Mouse (Mus musculus): ENCODE measurements at regions not wholly inside any gene's neighbourhood (a gene's known extent, or its start where the extent isn't known, plus 50 kb on each side); places are given as distances from the start of the nearest gene placed in this dataset.

GRCm38 (mm10) chr13:119231556-119231955 lies 196.8 kb upstream of the Paip1 start:
- WGBS: 83% methylated on average over 11 of the region's 11 CpGs
- no peak for DNase-seq (ENCODE audit: low spot score)
- Histone ChIP-seq H3K36me3 (ENCODE audit: control insufficient read depth, insufficient read depth, low read length) (no peaks in the 10 kb centered on the region), H3K9me3 (ENCODE audit: control insufficient read depth, low read length) (no peaks in the 10 kb centered on the region), H3K27ac (replicated peaks; ENCODE audit: low read depth, low read length) (no peak overlapping the region), H3K4me3 (ENCODE audit: low read depth, low read length) (no peak overlapping the region), H3K27me3 (replicated peaks; ENCODE audit: control insufficient read depth, insufficient read depth, low read length) (no peaks in the 10 kb centered on the region), H3K4me1 (ENCODE audit: control insufficient read depth, insufficient read depth, low read length) (no peaks in the 10 kb centered on the region), H3K9ac (ENCODE audit: low read depth, low read length) (no peak overlapping the region), H3K4me2 (ENCODE audit: low read depth, low read length) (no peak overlapping the region)
- ATAC-seq (ENCODE audit: low read depth): no peak

- Histone ChIP-seq H3K4me1 (ENCODE audit: control insufficient read depth, insufficient read depth, low read length) (no peaks in the 10 kb centered on the region), H3K36me3 (ENCODE audit: control insufficient read depth, insufficient read depth, low read length) (no peaks in the 10 kb centered on the region), H3K9me3 (ENCODE audit: control insufficient read depth, low read length) (no peaks in the 10 kb centered on the region), H3K27ac (replicated peaks; ENCODE audit: low read depth, low read length) (no peak overlapping the region), H3K9ac (ENCODE audit: low read depth, low read length) (no peak overlapping the region), H3K4me3 (ENCODE audit: low read depth, low read length) (no peak overlapping the region), H3K27me3 (replicated peaks; ENCODE audit: control insufficient read depth, insufficient read depth, low read length) (no peaks in the 10 kb centered on the region), H3K4me2 (ENCODE audit: low read depth, low read length) (no peak overlapping the region)
- WGBS: 55% methylated on average over 8 of the region's 8 CpGs
- DNase-seq (ENCODE audit: low spot score) (no peak), ATAC-seq (ENCODE audit: low read depth) (no peak)
Observed at GRCm38 (mm10) chr13:119232100-119233029, 196.0 kb upstream of the Paip1 start.

GRCm38 (mm10) chr13:119233030-119233385 lies 195.4 kb upstream of the Paip1 start:
- no peak for ATAC-seq (ENCODE audit: low read depth)
- no peak for DNase-seq (ENCODE audit: low spot score)
- Histone ChIP-seq H3K36me3 (ENCODE audit: control insufficient read depth, insufficient read depth, low read length) (no peaks in the 10 kb centered on the region), H3K27ac (replicated peaks; ENCODE audit: low read depth, low read length) (no peak overlapping the region), H3K9ac (ENCODE audit: low read depth, low read length) (no peak overlapping the region), H3K9me3 (ENCODE audit: control insufficient read depth, low read length) (no peaks in the 10 kb centered on the region), H3K4me1 (ENCODE audit: control insufficient read depth, insufficient read depth, low read length) (no peaks in the 10 kb centered on the region), H3K27me3 (replicated peaks; ENCODE audit: control insufficient read depth, insufficient read depth, low read length) (no peaks in the 10 kb centered on the region), H3K4me3 (ENCODE audit: low read depth, low read length) (no peak overlapping the region), H3K4me2 (ENCODE audit: low read depth, low read length) (no peak overlapping the region)
- WGBS: 87% methylated on average over 4 of the region's 4 CpGs

- no peaks in the 10 kb centered on the region for H3K4me1 ChIP-seq (ENCODE audit: control insufficient read depth, insufficient read depth, low read length)
- no peaks in the 10 kb centered on the region for H3K36me3 ChIP-seq (ENCODE audit: control insufficient read depth, insufficient read depth, low read length)
- no peak overlapping the region for H3K4me2 ChIP-seq (ENCODE audit: low read depth, low read length)
- no peak overlapping the region for H3K4me3 ChIP-seq (ENCODE audit: low read depth, low read length)
- H3K9me3 ChIP-seq (ENCODE audit: control insufficient read depth, low read length): no peaks in the 10 kb centered on the region
- H3K27me3 ChIP-seq (replicated peaks; ENCODE audit: control insufficient read depth, insufficient read depth, low read length): no peaks in the 10 kb centered on the region
- H3K27ac ChIP-seq (replicated peaks; ENCODE audit: low read depth, low read length): no peak overlapping the region
- ATAC-seq (ENCODE audit: low read depth) (no peak), DNase-seq (ENCODE audit: low spot score) (no peak)
- H3K9ac ChIP-seq (ENCODE audit: low read depth, low read length): no peak overlapping the region
- 72% methylated on average over 3 of the region's 3 CpGs for WGBS
Observed at GRCm38 (mm10) chr13:119233869-119234268, 194.5 kb upstream of the Paip1 start.

- ATAC-seq (ENCODE audit: low read depth) (no peak), DNase-seq (ENCODE audit: low spot score) (no peak)
- 58% methylated on average over 3 of the region's 3 CpGs for WGBS
- no peak overlapping the region for H3K4me2 ChIP-seq (ENCODE audit: low read depth, low read length)
- H3K9ac ChIP-seq (ENCODE audit: low read depth, low read length): no peak overlapping the region
- no peak overlapping the region for H3K4me3 ChIP-seq (ENCODE audit: low read depth, low read length)
- H3K4me1 ChIP-seq (ENCODE audit: control insufficient read depth, insufficient read depth, low read length): no peaks in the 10 kb centered on the region
- H3K9me3 ChIP-seq (ENCODE audit: control insufficient read depth, low read length): no peaks in the 10 kb centered on the region
- no peaks in the 10 kb centered on the region for H3K27me3 ChIP-seq (replicated peaks; ENCODE audit: control insufficient read depth, insufficient read depth, low read length)
- no peak overlapping the region for H3K27ac ChIP-seq (replicated peaks; ENCODE audit: low read depth, low read length)
- no peaks in the 10 kb centered on the region for H3K36me3 ChIP-seq (ENCODE audit: control insufficient read depth, insufficient read depth, low read length)
Observed at GRCm38 (mm10) chr13:119242358-119242757, 186.0 kb upstream of the Paip1 start.

DNA sequence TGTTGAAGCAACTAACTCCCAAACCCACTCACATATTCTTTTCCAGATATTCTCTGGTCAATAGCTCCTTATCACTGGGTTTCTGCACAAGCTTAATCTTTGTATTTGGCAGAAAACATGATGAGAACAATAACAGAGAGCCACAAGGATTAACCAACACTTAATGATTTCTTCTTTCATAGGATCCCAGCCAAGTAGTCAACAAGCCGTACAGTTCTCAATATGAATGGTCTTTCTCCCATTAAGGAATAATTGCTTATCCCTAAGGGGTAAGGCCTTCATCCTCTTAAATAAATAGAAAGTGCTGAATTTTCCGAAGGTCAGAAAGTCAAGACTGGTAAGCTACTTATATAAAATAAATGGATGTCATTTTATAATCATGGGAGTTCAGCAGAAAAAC lies 181.3 kb upstream of the Paip1 start:
- H3K27ac ChIP-seq (replicated peaks; ENCODE audit: low read depth, low read length): no peak overlapping the region
- H3K27me3 ChIP-seq (replicated peaks; ENCODE audit: control insufficient read depth, insufficient read depth, low read length): no peaks in the 10 kb centered on the region
- H3K9ac ChIP-seq (ENCODE audit: low read depth, low read length): no peak overlapping the region
- DNase-seq (ENCODE audit: low spot score) (no peak), ATAC-seq (ENCODE audit: low read depth) (no peak)
- no peaks in the 10 kb centered on the region for H3K36me3 ChIP-seq (ENCODE audit: control insufficient read depth, insufficient read depth, low read length)
- H3K4me1 ChIP-seq (ENCODE audit: control insufficient read depth, insufficient read depth, low read length): no peaks in the 10 kb centered on the region
- H3K9me3 ChIP-seq (ENCODE audit: control insufficient read depth, low read length): no peaks in the 10 kb centered on the region
- no peak overlapping the region for H3K4me3 ChIP-seq (ENCODE audit: low read depth, low read length)
- 72% methylated on average over 2 of the region's 2 CpGs for WGBS
- H3K4me2 ChIP-seq (ENCODE audit: low read depth, low read length): no peak overlapping the region

DNA sequence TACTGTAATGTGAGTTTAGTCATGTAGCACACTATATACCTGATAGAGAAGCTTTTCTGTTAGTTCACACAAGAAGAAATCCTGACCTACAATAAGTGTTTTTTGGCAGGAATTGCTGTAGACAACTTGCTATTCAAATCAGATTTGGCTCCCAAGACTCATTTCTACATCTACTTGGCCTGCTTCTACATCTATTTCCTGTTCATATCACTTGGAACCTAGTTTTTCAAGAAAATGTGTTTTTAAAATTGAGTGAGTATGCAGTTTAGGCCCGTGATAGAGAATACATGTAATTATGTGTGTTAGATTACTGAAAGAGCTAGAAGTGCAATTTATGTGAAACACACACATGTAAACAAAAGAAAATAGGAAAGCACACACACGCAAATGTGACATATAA lies 176.4 kb upstream of the Paip1 start:
- 73% methylated on average over 2 of the region's 2 CpGs for WGBS
- H3K36me3 ChIP-seq (ENCODE audit: control insufficient read depth, insufficient read depth, low read length): no peaks in the 10 kb centered on the region
- no peak overlapping the region for H3K4me3 ChIP-seq (ENCODE audit: low read depth, low read length)
- H3K27ac ChIP-seq (replicated peaks; ENCODE audit: low read depth, low read length): no peak overlapping the region
- no peaks in the 10 kb centered on the region for H3K27me3 ChIP-seq (replicated peaks; ENCODE audit: control insufficient read depth, insufficient read depth, low read length)
- no peak overlapping the region for H3K9ac ChIP-seq (ENCODE audit: low read depth, low read length)
- ATAC-seq (ENCODE audit: low read depth): no peak
- no peaks in the 10 kb centered on the region for H3K9me3 ChIP-seq (ENCODE audit: control insufficient read depth, low read length)
- DNase-seq (ENCODE audit: low spot score): no peak
- H3K4me2 ChIP-seq (ENCODE audit: low read depth, low read length): no peak overlapping the region
- H3K4me1 ChIP-seq (ENCODE audit: control insufficient read depth, insufficient read depth, low read length): no peaks in the 10 kb centered on the region

DNA sequence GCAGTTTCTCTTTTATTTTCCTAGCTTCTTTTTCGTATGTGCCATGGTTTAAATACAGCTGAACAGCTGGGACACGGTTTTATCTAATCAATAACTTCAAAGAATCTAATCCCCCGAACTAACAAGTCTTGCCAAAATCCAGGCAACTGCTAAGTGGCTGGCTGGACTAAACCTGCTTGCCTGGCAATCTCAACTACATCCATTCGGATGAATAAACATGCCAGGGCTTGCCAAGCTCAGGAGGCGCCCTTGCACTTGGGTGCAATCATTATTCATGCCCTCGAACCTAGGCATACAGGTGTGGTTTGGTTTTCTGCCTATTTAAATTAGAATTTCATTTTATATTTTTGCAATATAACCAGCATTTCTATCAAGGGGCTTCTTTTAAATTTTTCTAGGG lies 172.1 kb upstream of the Paip1 start:
- no peak overlapping the region for H3K27ac ChIP-seq (replicated peaks; ENCODE audit: low read depth, low read length)
- no peaks in the 10 kb centered on the region for H3K27me3 ChIP-seq (replicated peaks; ENCODE audit: control insufficient read depth, insufficient read depth, low read length)
- no peak overlapping the region for H3K4me3 ChIP-seq (ENCODE audit: low read depth, low read length)
- no peak overlapping the region for H3K9ac ChIP-seq (ENCODE audit: low read depth, low read length)
- 46% methylated on average over 6 of the region's 6 CpGs for WGBS
- no peaks in the 10 kb centered on the region for H3K9me3 ChIP-seq (ENCODE audit: control insufficient read depth, low read length)
- no peaks in the 10 kb centered on the region for H3K4me1 ChIP-seq (ENCODE audit: control insufficient read depth, insufficient read depth, low read length)
- DNase-seq (ENCODE audit: low spot score): no peak
- no peak overlapping the region for H3K4me2 ChIP-seq (ENCODE audit: low read depth, low read length)
- no peak for ATAC-seq (ENCODE audit: low read depth)
- H3K36me3 ChIP-seq (ENCODE audit: control insufficient read depth, insufficient read depth, low read length): no peaks in the 10 kb centered on the region

- H3K4me1 ChIP-seq (ENCODE audit: control insufficient read depth, insufficient read depth, low read length): no peaks in the 10 kb centered on the region
- no peaks in the 10 kb centered on the region for H3K27me3 ChIP-seq (replicated peaks; ENCODE audit: control insufficient read depth, insufficient read depth, low read length)
- no peak overlapping the region for H3K4me2 ChIP-seq (ENCODE audit: low read depth, low read length)
- ATAC-seq (ENCODE audit: low read depth): no peak
- WGBS: 70% methylated on average over 9 of the region's 9 CpGs
- no peak overlapping the region for H3K27ac ChIP-seq (replicated peaks; ENCODE audit: low read depth, low read length)
- no peak for DNase-seq (ENCODE audit: low spot score)
- H3K4me3 ChIP-seq (ENCODE audit: low read depth, low read length): no peak overlapping the region
- no peak overlapping the region for H3K9ac ChIP-seq (ENCODE audit: low read depth, low read length)
- H3K36me3 ChIP-seq (ENCODE audit: control insufficient read depth, insufficient read depth, low read length): no peaks in the 10 kb centered on the region
- H3K9me3 ChIP-seq (ENCODE audit: control insufficient read depth, low read length): no peaks in the 10 kb centered on the region
Observed at GRCm38 (mm10) chr13:119258515-119258914, 169.9 kb upstream of the Paip1 start.

All from embryonic facial prominence, embryonic 14.5 days (tissue).